Mouse (Mus musculus) liver, adult 2 months (tissue): Measurements from ENCODE around the gene Tnfrsf14.

Experiments used
- CTCF ChIP-seq: fragments of 200-500 bp; IDR thresholded peaks from 2 replicates; pipeline ENCODE4 v1.5.1; 2011; ENCODE audit warnings: low read depth, low read length, control low read depth
- POLR2A ChIP-seq: fragments of 200-500 bp; IDR thresholded peaks from 2 replicates; pipeline ENCODE4 v1.6.1; 2011; ENCODE audit warnings: low read length, control low read depth; ENCODE audit not compliant: insufficient read depth; ENCODE audit errors: extremely low read depth

GRCm38 (mm10) chr4:154904185-154905071, 23.9 kb downstream of the Tnfrsf14 start:
- TF ChIP-seq CTCF: no peak
- TF ChIP-seq POLR2A: no peak
